ENCODE assay signal across 9 mouse cellular contexts in the genomic region with DNA sequence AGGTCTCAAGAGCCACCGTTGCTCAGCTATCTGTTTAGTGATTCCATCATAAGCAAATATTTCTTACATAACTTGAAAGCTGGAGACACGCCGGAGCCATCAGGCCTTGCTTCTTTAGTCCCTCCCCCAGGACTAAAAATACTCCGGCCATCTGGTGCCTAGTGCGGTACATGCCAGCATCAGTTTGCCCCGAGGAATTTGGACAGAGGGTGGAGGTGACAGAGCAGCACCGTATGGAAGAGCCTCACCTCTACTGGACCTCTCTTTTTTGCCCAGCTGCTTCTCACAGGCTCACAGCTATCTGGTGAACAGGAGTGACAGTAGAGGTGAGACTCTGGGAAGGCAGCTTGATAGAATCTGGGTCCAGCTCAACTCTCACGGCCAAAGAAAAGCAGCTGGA.
DNase-seq lines count a peak whose midpoint lies in the region; ATAC-seq lines count a peak whose summit lies in the region.
"Had no signal": no experiment of that assay in that cellular context is flagged by ENCODE, and none has a peak within 500 bp of the region (broad histone marks: within the 10 kb centered on the region; RNA-seq: fewer than 3 reads in every experiment).

No protein-coding gene starts in this region.

- ATAC-seq in heart, embryonic 13.5 days (ENCODE audit: extremely low read depth, insufficient number of reproducible peaks, low FRiP score, low TSS enrichment), result no peak
- ATAC-seq: intestine, embryonic 16.5 days had no signal

- H3K9ac ChIP-seq in heart, embryonic 13.5 days, result no peak overlapping the region

- H3K27me3 ChIP-seq in heart, embryonic 13.5 days (replicated peaks), result no peaks in the 10 kb centered on the region

- DNase-seq in lung, postnatal 25 days (ENCODE audit: low spot score), result peak; percentile 10
- no peak for DNase-seq in lung, adult 18-20 months
- DNase-seq in cerebellum, postnatal 14 days, result peak; percentile 87 to 90
- peak; percentile 30 to 70 for DNase-seq in left cerebral cortex, postnatal 25 days (ENCODE audit: low spot score in 2 of 2)
- DNase-seq in adipocyte (ENCODE audit: low spot score) (no peak), liver (no peak)

- intact Hi-C loops in left cerebral cortex, postnatal 25 days (cut with DNase I), result no loop called here

- H3K4me1 ChIP-seq in heart, embryonic 13.5 days, result peaks cover 7% of the 10 kb centered on the region

- H3K36me3 ChIP-seq in heart, embryonic 13.5 days, result no peaks in the 10 kb centered on the region

- no peak overlapping the region for H3K27ac ChIP-seq in heart, embryonic 13.5 days (replicated peaks)

- no peak overlapping the region for H3K4me3 ChIP-seq in heart, embryonic 13.5 days
- H3K4me3 ChIP-seq: myocyte had no signal

- H3K4me2 ChIP-seq in heart, embryonic 13.5 days, result peak overlapping the region; percentile 24

- WGBS in heart, embryonic 13.5 days, result 34% methylated on average over 8 of the region's 8 CpGs

- H3K9me3 ChIP-seq in heart, embryonic 13.5 days, result no peaks in the 10 kb centered on the region

Comparison
In these comparisons a context has a peak if more than half of its experiments do, and no peak if none do; other contexts are left out.
1. DNase-seq: peak in lung, postnatal 25 days (single experiment), cerebellum, postnatal 14 days (2 of 2) and left cerebral cortex, postnatal 25 days (2 of 2); none in lung, adult 18-20 months (0 of 2), adipocyte (single experiment) and liver (single experiment).